Mouse (Mus musculus) spleen, adult 2 months (tissue): ENCODE data around the gene Tmem243. TPM values are rescaled to one million over a fixed set of nuclear protein-coding genes. Genes with fewer than 3 reads are reported as not detected.

Source experiments
- DNase-seq, 2 experiments: peaks; one replicate each; pipeline versions ENCODE4 v3.0.0 to v3.0.0-alpha.2; 2012 to 2021; ENCODE audit warnings: low spot score in 2 of 2, low read depth in 1 of 2
- H3K27ac ChIP-seq: fragments of 200-500 bp; 2 replicates; pipeline ENCODE4 v1.5.1; 2012; ENCODE audit warnings: low read length, inconsistent platforms; ENCODE audit not compliant: insufficient read depth
- H3K27me3 ChIP-seq: fragments of 200-500 bp; 2 replicates; pipeline ENCODE4 v1.6.1; 2012; ENCODE audit warnings: mild to moderate bottlenecking, moderate library complexity, low read length, inconsistent platforms; ENCODE audit not compliant: control insufficient read depth, insufficient read depth
- H3K36me3 ChIP-seq: fragments of 200-500 bp; 2 replicates; pipeline ENCODE4 v1.6.1; 2012; ENCODE audit warnings: mild to moderate bottlenecking, low read length, inconsistent platforms; ENCODE audit not compliant: control insufficient read depth, insufficient read depth
- H3K4me1 ChIP-seq: fragments of 200-500 bp; 2 replicates; pipeline ENCODE4 v1.6.1; 2011; ENCODE audit warnings: inconsistent platforms; ENCODE audit not compliant: control insufficient read depth, insufficient read depth, insufficient read length
- H3K4me3 ChIP-seq: fragments of 200-500 bp; 2 replicates; pipeline ENCODE4 v1.5.1; 2011; ENCODE audit warnings: mild to moderate bottlenecking, inconsistent platforms; ENCODE audit not compliant: insufficient read depth, insufficient read length; ENCODE audit errors: extremely low read depth
- CTCF ChIP-seq: fragments of 200-500 bp; IDR thresholded peaks from 2 replicates; pipeline ENCODE4 v1.5.1; 2011; ENCODE audit warnings: mild to moderate bottlenecking, inconsistent platforms; ENCODE audit not compliant: insufficient read depth, insufficient read length, insufficient replicate concordance; ENCODE audit errors: extremely low read depth
- POLR2A ChIP-seq: fragments of 200-500 bp; IDR thresholded peaks from 2 replicates; pipeline ENCODE4 v1.6.1; 2011; ENCODE audit warnings: low read depth, low read length, inconsistent platforms
- WGBS: fragments of 180-500 bp; shearing (Covaris S2); methylation state at CpG from one replicate; pipeline ENCODE4 v1.1.7; 2018; 5-methylcytosine and 5-hydroxymethylcytosine counted together
- polyA plus RNA-seq: library from polyadenylated mRNA; depleted of rRNA; stranded (reverse); fragments of >200 nt; gene quantifications from 2 replicates; pipeline ENCODE4 v1.2.3, GENCODE M21; 2012

Gene Tmem243
- polyA plus RNA-seq, 1 experiment = 56.1 TPM

- no peaks in the 10 kb centered on the region for H3K4me1 ChIP-seq
- no peak overlapping the region for H3K4me3 ChIP-seq
- TF ChIP-seq POLR2A (no peak), CTCF (no peak)
- H3K36me3 ChIP-seq = peaks cover 32% of the 10 kb centered on the region
- WGBS = 92% methylated on average over 12 of the region's 12 CpGs
- DNase-seq = no peak
- H3K27ac ChIP-seq = no peak overlapping the region
- H3K27me3 ChIP-seq = no peaks in the 10 kb centered on the region
These were observed 28.1 kb downstream of the Tmem243 start for GRCm38 (mm10) chr5:9128566-9128965.

GRCm38 (mm10) chr5:9131786-9132185 lies 31.3 kb downstream of the Tmem243 start:
- peaks cover 33% of the 10 kb centered on the region for H3K36me3 ChIP-seq
- TF ChIP-seq POLR2A (no peak), CTCF (no peak)
- DNase-seq = no peak

GRCm38 (mm10) chr5:9135588-9135987 lies 35.1 kb downstream of the Tmem243 start:
- 92% methylated on average over 3 of the region's 3 CpGs for WGBS

More at GRCm38 (mm10) chr5:9131786-9132185, 31.3 kb downstream of the Tmem243 start:
- H3K27ac ChIP-seq = no peak overlapping the region
- H3K27me3 ChIP-seq = no peaks in the 10 kb centered on the region
- WGBS = 95% methylated on average over 7 of the region's 7 CpGs
- H3K4me3 ChIP-seq = no peak overlapping the region
- H3K4me1 ChIP-seq = no peaks in the 10 kb centered on the region

GRCm38 (mm10) chr5:9140724-9141123 lies 40.3 kb downstream of the Tmem243 start:
- H3K4me1 ChIP-seq = no peaks in the 10 kb centered on the region
- TF ChIP-seq CTCF = no peak
- TF ChIP-seq POLR2A = no peak
- no peak overlapping the region for H3K4me3 ChIP-seq
- no peak for DNase-seq
- no peaks in the 10 kb centered on the region for H3K27me3 ChIP-seq
- H3K36me3 ChIP-seq = peaks cover 18% of the 10 kb centered on the region
- WGBS = 85% methylated on average over 8 of the region's 8 CpGs
- no peak overlapping the region for H3K27ac ChIP-seq

More at GRCm38 (mm10) chr5:9135588-9135987, 35.1 kb downstream of the Tmem243 start:
- Histone ChIP-seq H3K4me3 (no peak overlapping the region), H3K4me1 (no peaks in the 10 kb centered on the region), H3K27ac (no peak overlapping the region), H3K36me3 (peaks cover 29% of the 10 kb centered on the region), H3K27me3 (no peaks in the 10 kb centered on the region)
- no peak for DNase-seq
- TF ChIP-seq CTCF (no peak), POLR2A (no peak)

- DNase-seq = no peak
- H3K36me3 ChIP-seq = peaks cover 16% of the 10 kb centered on the region
- no peak for TF ChIP-seq CTCF
- TF ChIP-seq POLR2A = no peak
- no peak overlapping the region for H3K27ac ChIP-seq
- no peaks in the 10 kb centered on the region for H3K27me3 ChIP-seq
- no peaks in the 10 kb centered on the region for H3K4me1 ChIP-seq
- 82% methylated on average over 6 of the region's 6 CpGs for WGBS
- no peak overlapping the region for H3K4me3 ChIP-seq
These were observed 41.9 kb downstream of the Tmem243 start for GRCm38 (mm10) chr5:9142376-9142775.

- 89% methylated on average over 8 of the region's 8 CpGs for WGBS
- no peak for TF ChIP-seq CTCF
- no peak for TF ChIP-seq POLR2A
- Histone ChIP-seq H3K4me3 (no peak overlapping the region), H3K4me1 (no peaks in the 10 kb centered on the region), H3K27ac (no peak overlapping the region), H3K27me3 (no peaks in the 10 kb centered on the region), H3K36me3 (peaks cover 12% of the 10 kb centered on the region; the same call in 1 of the 2 replicates)
- DNase-seq = no peak
These were observed 48.9 kb downstream of the Tmem243 start for GRCm38 (mm10) chr5:9149273-9149850.

GRCm38 (mm10) chr5:9156746-9157145 lies 56.3 kb downstream of the Tmem243 start:
- TF ChIP-seq CTCF (no peak), POLR2A (no peak)
- Histone ChIP-seq H3K27me3 (no peaks in the 10 kb centered on the region), H3K27ac (no peak overlapping the region), H3K36me3 (peaks cover 2% of the 10 kb centered on the region; the same call in 1 of the 2 replicates), H3K4me1 (no peaks in the 10 kb centered on the region), H3K4me3 (no peak overlapping the region)
- no peak for DNase-seq
